Mouse (Mus musculus) G1E-ER4 (cell line): ENCODE measurements around the gene 9630041A04Rik. TPM values are rescaled to one million over a fixed set of nuclear protein-coding genes. Genes with fewer than 3 reads are reported as not detected.

Source experiments
- GATA1 ChIP-seq: IDR thresholded peaks from one replicate; pipeline ENCODE4 v1.8.0; 2012; ENCODE audit warnings: low read length, inconsistent platforms
- polyA plus RNA-seq: library from polyadenylated mRNA; stranded (reverse); fragments of >175 nt; gene quantifications from 2 replicates; pipeline ENCODE4 v1.2.3, GENCODE M21; 2012

Gene 9630041A04Rik
- polyA plus RNA-seq, 1 experiment: not detected

DNA sequence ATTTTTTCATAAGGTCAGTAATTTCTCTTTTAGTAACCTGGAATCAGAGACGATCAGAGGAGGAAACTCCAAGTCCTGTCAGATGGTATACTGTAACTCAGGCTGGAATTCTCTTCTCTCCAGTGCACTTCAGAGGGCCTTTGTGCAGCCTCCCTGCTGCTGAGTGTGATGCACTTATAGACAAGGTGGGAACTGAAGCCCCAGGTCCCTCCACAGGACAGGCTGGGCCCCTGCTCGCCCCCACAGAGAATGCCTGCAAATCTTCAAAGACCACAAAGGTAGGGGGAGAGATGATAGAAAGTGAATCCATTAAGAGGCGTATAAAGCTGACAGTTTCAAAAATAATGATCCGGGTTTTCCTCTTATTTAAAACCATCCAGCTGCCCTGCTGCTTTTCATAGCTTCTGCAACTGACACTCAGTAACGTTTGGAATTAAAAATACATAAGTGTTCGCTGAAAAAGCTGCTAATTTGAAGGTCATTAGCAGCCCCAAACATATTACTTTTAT lies 46.2 kb downstream of the 9630041A04Rik start:
- no peak for TF ChIP-seq GATA1

DNA sequence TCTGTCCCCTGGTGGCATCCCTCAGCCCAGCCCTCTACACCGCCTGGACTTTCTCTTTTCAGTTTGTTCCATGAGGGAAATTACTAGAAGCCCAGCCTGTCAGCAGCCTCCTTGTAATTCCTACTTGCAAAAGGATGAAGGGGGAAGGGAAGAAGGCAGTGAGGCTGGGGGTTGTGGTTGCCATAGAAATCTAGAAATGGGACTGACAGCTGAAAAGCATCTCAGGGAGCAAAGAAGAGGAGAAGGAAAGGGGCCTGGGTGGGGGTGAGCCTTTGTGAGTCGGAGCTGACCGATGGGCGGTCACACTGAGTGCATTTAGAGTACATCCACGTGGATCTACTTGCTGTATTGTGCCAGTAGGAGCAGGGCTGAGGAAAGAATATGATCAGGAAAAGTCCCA lies 47.2 kb downstream of the 9630041A04Rik start:
- TF ChIP-seq GATA1: no peak

DNA sequence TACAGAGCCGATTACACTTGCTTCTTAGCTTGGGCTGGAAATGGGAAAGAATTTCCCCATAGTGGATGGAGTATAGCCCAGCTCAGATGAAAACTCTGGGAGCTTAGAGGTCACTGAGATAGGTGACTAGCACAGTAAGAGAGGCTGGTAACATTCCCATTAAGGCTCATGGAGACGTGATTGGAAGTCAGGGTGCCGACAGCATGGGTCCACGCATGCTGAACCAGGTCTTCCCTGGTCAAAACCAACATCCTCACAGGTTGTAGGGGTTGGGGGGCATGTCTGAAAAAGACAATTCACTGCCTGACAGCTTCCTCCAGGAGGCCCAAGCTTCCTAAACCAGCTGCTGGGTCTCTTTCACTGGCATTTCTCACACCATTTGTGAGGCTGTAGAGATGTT lies 47.9 kb downstream of the 9630041A04Rik start:
- no peak for TF ChIP-seq GATA1

DNA sequence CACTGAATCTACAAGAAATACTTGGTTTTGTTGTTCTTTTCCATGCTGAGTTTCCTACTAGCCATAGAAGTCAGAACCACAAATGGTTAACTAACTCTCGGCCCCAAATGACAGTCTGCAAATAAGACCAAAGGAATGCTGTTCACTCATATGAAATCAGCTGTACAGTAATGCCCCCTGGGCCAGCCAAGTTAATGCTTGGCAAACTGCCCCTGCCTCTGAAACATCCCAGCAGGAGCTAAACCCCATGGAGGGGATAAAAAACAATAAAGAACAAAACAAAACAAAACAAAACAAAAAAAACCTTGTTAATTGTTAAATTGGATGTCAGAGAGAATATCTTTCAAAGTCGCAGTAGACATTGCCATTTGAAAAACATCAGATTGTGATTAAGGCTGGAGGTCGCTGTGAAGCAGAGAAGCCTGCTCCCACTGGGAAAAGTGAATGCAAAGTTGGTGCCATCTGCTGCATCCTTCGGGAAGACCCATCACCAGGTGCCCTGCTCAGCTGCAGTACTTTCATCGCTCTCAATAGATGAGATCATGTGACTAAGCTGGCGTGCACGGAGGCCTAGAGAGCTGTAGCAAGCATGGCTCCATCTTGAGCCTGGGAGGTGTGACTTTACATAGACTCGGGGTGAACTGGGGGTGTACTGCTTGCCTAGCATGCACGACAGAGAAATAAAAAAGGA lies 49.7 kb downstream of the 9630041A04Rik start:
- TF ChIP-seq GATA1: no peak

DNA sequence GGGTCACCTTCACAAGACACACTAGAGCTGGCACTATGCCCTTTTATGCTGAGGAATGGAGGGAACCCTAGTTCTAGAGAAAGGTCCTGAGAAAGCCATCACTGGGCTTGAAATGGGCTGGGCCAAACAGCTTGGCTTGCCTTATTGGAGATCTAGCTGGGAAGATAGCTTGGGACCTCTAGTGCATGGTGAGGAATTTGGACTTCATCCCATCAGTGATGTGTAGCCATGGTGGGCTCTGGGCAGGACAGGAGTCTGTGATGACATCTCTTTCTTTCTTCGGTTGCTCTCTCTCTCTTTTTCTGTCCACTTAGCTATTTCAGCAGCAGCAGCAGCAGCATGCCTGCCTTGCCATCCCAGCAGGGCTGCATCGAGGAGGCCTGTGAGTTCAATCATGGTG lies 53.4 kb downstream of the 9630041A04Rik start:
- TF ChIP-seq GATA1: no peak

DNA sequence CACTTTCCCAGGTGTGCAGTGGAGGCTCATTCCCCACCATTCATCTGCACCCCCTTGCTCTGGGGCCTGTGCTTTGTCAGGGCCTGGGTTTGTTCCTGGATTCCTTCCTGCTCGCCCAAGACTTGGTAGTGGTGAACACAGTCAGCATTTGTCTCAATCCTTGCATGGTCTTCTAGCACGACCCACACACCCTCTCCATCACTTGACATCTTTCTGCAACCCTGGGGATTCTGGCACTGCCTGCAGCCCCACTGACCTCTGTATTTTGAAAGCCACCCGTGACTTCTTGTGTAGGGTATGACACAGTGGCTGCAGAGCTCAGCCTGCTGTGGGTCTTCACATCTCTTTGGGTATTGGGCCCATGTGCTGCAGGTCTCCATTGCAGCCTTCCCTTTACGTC lies 57.1 kb downstream of the 9630041A04Rik start:
- no peak for TF ChIP-seq GATA1

DNA sequence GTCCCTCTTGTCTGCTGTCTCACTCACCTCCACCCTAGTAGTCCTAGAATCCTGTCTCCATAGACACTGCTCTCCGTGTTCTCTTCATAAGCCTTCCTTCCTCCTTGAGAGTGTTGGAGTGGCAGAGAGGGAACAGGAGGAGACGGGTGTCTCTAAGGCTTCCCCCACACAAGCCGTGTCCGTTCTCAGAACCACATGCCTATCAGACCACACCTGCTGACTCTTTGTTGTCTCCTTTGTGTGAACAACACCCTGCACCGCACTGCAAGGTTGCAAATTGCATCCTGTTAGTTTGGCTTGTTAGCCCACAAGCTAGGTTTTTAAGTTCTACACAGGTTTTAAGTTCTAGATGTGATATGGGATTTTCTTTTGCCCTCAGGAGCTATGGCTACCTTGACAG lies 57.7 kb downstream of the 9630041A04Rik start:
- TF ChIP-seq GATA1: no peak

DNA sequence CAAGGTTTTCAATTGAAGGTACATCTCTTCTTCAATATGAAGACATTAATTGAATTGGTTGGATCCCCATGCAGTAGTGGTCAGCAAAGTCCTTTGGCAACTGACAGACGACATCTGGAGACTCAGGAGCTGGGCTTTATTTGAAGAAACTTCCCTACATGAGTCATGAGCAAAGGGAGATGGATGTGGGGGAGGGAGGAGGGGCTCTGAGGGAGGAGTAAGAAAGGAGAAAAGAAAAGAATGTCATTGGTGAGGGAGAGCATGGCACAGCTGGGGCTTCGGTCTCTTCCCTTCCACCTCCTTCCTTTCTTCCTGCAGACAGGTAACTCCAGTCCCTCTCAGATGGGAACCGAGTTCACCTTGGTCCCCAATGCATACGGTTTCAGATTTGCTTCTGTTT lies 61.2 kb downstream of the 9630041A04Rik start:
- TF ChIP-seq GATA1: no peak

DNA sequence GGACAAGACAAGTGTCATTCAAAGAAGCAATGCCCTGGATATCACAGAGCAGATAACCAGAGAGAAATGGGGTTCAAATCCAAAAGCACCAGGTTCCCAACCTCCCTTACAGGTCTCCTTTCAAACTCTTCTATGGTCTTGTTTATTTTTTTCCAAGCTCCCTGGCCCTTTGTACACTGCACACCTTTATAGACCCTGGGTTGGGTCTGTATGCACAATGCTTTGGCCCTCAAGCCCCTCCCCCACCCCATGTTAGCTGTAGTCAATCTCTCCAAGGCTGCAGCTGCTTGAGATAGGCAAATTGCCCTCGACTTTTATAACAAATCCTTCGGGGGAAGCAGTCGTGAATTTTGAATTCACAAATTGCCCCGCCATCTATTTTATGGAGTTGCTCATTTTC lies 63.2 kb downstream of the 9630041A04Rik start:
- no peak for TF ChIP-seq GATA1

DNA sequence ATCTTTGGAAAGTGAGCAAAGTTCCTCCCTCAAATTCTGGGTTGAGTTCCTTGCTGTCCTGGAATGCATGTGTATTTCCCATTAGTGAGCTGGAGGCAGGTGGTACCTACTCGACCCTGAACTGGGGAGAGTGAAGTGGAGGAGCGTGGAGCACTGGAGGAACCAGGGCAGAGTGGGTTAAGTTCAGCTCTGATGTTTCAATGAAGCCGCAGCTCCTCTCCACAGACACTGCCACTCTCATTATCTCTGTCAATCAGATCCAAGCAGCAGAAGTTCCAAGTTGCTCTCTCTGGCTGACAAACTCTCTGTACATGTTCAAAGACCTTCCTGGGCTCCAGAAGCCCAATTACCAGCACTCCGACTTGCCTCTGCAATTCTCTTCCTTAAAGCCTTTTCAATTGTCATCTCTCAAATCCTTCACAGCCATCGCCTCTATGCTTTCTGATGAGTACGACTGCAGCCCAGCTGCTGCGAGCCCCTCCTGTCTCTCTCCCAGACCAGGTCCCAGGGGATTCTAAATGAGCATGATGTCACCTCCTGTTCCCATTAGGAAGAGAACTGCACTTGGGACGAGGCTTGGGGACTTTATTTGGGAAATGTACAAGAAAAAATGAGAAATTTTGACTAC lies 72.4 kb downstream of the 9630041A04Rik start:
- no peak for TF ChIP-seq GATA1

DNA sequence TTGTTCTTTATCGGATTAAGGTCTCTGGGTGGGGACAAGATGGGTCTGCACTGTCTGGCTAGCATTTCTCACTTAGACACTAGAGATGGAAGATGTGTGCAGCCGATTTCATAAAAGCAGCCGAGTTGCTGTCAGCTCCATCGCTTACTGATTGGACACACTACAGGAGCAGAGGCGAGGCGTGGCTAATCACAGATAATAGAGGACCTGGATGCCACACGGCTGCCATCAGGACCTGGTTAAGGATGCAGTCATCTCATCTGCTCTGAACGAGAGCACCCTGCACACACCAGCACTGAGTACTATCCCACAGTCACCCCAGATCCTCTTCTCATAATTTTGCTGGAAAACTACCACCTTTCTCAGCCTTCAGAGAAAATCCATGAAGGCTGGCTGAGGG lies 73.2 kb downstream of the 9630041A04Rik start:
- TF ChIP-seq GATA1: no peak

DNA sequence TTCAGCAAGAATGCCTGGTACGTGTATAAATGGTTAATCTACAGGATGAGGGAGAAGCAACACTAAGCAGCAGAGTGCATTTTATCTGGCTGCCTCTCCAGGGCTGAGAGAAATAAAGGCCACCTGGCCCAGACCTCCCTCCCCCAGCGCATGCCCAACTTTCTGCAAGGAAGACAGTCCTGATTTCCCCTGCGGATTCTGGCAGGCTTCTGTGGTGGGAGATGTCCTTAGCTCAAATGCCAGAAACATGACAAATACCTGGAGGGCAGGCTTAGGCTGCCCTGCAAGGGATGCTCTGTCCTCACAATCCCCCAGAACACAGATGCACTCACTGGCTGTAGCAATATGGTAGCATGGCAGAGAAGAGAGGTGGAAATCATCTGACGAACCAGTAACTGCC lies 76.4 kb downstream of the 9630041A04Rik start:
- no peak for TF ChIP-seq GATA1

DNA sequence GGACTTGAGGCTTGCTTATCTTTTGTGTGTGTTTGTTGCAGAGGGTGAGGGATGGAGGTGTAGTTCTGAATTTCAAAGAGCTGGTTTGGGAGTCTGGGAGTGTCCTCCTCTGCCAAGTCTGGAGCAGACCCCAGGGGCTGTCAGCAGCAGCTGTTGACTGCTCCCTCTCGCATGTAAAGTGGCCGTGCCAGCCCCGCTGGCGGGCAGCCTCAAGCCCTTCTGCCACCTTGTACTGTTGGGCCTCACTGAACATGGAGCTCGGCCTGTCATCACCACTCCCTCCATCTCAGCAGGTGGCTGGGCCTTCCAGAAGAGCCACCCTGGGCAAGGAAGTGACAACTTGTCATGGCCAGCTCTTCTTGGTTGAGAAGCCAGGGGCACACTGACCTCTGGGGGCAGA lies 77.4 kb downstream of the 9630041A04Rik start:
- TF ChIP-seq GATA1: no peak

DNA sequence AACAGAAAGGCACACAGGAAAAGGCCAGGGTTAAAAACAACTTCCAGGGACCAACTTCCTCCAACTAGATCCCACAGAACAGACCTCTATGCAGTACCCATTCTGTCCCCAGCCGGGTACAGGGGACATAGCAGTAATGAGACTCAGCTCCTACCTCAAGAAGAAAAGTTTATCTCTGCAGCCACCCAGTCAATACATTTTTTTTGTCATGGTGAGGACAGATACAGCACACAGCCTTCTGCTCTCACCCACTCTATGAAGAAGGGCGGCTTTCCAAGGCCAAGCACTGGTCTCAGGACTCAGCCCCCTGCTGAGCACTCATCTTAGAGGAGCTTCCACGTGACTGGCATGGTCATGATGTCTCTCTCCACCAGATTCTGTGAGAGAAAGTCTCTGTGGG lies 78.5 kb downstream of the 9630041A04Rik start:
- TF ChIP-seq GATA1: no peak

DNA sequence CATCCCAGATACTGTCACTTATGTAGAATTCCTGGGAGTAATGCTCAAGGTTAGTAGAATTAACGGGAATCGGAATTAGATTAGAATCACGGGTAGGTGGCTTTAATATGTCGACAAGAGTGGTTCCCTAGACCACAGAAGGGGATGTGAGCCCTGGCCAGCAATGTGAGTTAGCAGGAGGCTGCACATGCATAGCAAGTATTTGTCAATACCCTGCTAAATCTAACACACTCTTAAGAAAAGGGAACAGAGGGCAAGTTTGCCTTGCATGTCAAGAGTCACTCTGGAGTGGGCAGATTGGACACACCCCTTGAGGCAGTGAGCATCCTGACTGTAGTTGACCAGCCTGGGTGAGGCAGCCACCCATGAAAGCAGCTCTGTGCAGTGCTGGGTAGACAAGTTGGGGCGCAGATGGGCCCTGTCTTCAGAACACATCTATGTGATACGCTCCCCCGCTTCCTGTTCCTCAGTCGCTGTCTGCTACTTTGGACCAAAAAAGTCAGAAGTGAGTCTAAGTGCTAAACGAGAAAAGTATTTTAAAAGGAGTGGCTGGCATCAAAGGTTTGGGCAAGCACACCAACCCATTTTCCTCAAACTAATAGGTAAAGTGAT lies 80.5 kb downstream of the 9630041A04Rik start:
- TF ChIP-seq GATA1: no peak

DNA sequence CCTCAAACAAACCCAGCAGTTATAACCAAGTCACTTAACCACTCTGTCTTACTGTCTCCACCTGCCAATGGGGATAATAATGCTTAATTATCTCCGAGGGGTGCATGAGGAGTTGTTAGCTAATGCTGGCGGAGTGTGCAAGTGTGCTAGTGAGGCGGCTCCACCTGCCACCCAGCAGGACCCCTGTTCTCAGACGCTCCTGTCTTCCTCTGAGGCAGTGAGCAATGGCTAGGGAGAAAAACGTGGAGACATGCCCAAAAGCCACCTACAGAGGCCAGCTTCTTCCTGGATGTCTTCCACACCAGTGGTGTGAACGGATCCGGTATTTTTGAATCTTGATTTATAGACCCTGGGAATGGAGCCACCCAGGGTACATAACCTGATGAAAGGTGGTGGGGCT lies 83.7 kb downstream of the 9630041A04Rik start:
- TF ChIP-seq GATA1: no peak

DNA sequence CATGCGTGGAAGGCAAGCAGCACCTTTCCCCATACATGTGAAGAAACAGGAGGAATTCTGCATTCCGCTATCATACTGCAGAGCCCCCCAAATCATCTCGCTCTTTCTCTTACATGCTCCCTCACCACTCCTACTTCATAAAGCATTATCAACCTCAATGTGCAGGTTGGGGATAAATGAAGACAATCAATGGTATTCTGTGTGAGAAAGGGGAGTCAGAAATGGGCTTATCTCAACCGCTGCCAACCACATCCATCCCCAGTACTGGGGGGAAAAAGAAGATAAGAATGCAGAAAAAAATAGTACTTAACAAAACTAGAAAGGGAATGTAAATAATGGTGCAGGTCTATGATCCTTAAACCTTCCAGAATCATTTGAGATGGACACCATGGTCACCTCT lies 84.2 kb downstream of the 9630041A04Rik start:
- no peak for TF ChIP-seq GATA1

DNA sequence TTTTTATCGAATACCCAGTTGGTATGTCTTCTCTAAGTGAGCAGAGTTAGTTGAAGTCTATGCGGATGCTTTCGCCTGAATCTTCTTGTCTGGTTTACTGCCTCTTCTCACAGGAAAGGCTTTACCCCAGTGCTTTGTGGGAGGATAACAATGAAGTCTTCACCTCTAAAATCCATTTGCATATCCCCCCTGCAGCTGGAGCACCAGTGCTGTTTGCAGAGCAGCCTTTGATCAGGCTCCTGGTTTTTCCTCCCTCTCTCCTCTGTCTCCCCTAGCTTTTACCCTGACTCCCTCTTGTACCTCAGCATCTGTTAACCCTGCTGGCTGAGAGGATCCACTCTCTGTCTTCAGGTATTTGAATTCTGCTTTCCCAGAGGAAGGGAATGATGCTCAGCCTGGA lies 88.5 kb downstream of the 9630041A04Rik start:
- TF ChIP-seq GATA1: no peak
